Mouse (Mus musculus): ENCODE data around the gene Sgms1.

- TF ChIP-seq CTCF (IDR thresholded peaks at IDR 0.05; ENCODE audit: control insufficient read depth, insufficient read depth, insufficient replicate concordance, low read depth, low read length) (no peak), POLR2A (IDR thresholded peaks at IDR 0.05; ENCODE audit: control insufficient read depth, low read depth, low read length) (no peak)
Observed at GRCm38 (mm10) chr19:32366406-32366805, 23.1 kb downstream of the Sgms1 start.

Data from testis, adult 2 months (tissue).